In the genomic region with DNA sequence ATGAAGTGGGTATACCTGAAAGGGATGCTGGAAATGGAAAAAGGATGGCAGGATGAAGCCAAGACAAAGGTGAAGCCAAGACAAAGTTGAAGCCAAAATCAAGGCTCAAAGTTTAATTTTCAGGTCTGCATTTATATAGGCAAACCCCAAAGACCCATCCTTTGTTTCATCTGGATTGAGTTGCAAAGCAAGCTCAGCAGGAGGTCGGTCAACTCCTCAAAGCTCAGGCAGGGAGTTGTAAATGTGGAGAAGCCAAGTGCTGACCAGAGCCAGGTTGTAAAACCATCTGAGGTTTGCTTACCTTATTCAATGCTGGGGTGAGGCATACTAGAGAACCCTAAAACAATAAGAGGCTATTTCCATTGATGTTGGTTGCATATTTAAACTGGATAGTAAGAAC, we compare ENCODE assay signal across 31 mouse cellular contexts. TPM values are rescaled to one million over a fixed set of nuclear protein-coding genes. Genes with fewer than 3 reads are reported as not detected.
"Had no signal": no experiment of that assay in that cellular context is flagged by ENCODE, and none has a peak within 500 bp of the region (broad histone marks: within the 10 kb centered on the region; RNA-seq: fewer than 3 reads in every experiment).

No protein-coding gene starts in this region.

- H3K27ac ChIP-seq: embryonic facial prominence, embryonic 10.5 days; embryonic facial prominence, embryonic 12.5 days; embryonic facial prominence, embryonic 13.5 days; embryonic facial prominence, embryonic 15.5 days; forebrain, embryonic 10.5 days; forebrain, embryonic 12.5 days; forebrain, embryonic 13.5 days; forebrain, embryonic 15.5 days; gastrocnemius, adult 2 months; heart, embryonic 10.5 days had no signal

- H3K4me1 ChIP-seq: embryonic facial prominence, embryonic 10.5 days; embryonic facial prominence, embryonic 12.5 days; embryonic facial prominence, embryonic 13.5 days; heart, embryonic 10.5 days had no signal

- DNase-seq: cerebellum, adult 9-11 months; cerebellum, postnatal 10 days; cerebellum, postnatal 14 days; cerebellum, postnatal 25 days; cerebellum, postnatal 36 days; embryo, embryonic 11 days; forebrain, postnatal 0 days; gastrocnemius, adult 2 months; gastrocnemius, postnatal 10 days; gastrocnemius, postnatal 14 days; gastrocnemius, postnatal 25 days; gastrocnemius, postnatal 36 days; heart, adult 11 months; heart, adult 18-20 months had no signal

- H3K4me3 ChIP-seq: embryonic facial prominence, embryonic 10.5 days; embryonic facial prominence, embryonic 12.5 days; embryonic facial prominence, embryonic 13.5 days; embryonic facial prominence, embryonic 15.5 days; erythroblast, embryonic 14.5 days; forebrain, embryonic 10.5 days; forebrain, embryonic 12.5 days; forebrain, embryonic 13.5 days; forebrain, embryonic 15.5 days; gastrocnemius, adult 2 months; heart, embryonic 10.5 days had no signal

- H3K4me2 ChIP-seq: embryonic facial prominence, embryonic 12.5 days; embryonic facial prominence, embryonic 13.5 days; embryonic facial prominence, embryonic 15.5 days; forebrain, embryonic 12.5 days; forebrain, embryonic 13.5 days; forebrain, embryonic 15.5 days had no signal

- H3K9me3 ChIP-seq: embryonic facial prominence, embryonic 10.5 days; embryonic facial prominence, embryonic 12.5 days; embryonic facial prominence, embryonic 13.5 days; embryonic facial prominence, embryonic 15.5 days; forebrain, embryonic 10.5 days; forebrain, embryonic 12.5 days; forebrain, embryonic 13.5 days; forebrain, embryonic 15.5 days; heart, embryonic 10.5 days had no signal

- H3K9ac ChIP-seq: embryonic facial prominence, embryonic 12.5 days; embryonic facial prominence, embryonic 13.5 days; embryonic facial prominence, embryonic 15.5 days; forebrain, embryonic 12.5 days; forebrain, embryonic 13.5 days; forebrain, embryonic 15.5 days; forebrain, postnatal 0 days had no signal

- ATAC-seq: forebrain, embryonic 13.5 days; forebrain, embryonic 14.5 days; forebrain, embryonic 15.5 days; forebrain, embryonic 16.5 days; forebrain, postnatal 0 days had no signal

- H3K36me3 ChIP-seq: embryonic facial prominence, embryonic 10.5 days; embryonic facial prominence, embryonic 12.5 days; embryonic facial prominence, embryonic 13.5 days; embryonic facial prominence, embryonic 15.5 days; forebrain, embryonic 10.5 days; forebrain, embryonic 12.5 days; forebrain, embryonic 15.5 days; heart, embryonic 10.5 days had no signal

RNA-seq across cellular contexts. Expression of a gene that starts 4.6 kb away (rescaled TPM):
- total RNA-seq: gastrocnemius, adult 18-20 months; gastrocnemius, adult 2 months; gastrocnemius, adult 8-10 months; gastrocnemius, postnatal 10 days; gastrocnemius, postnatal 14 days; gastrocnemius, postnatal 25 days; gastrocnemius, postnatal 36 days; gastrocnemius, postnatal 4 days; heart, adult 18-20 months; heart, adult 8-10 months had no signal
- polyA plus RNA-seq: erythroblast, embryonic 14.5 days; gonadal fat pad, adult 2 months had no signal
